Mouse (Mus musculus) adrenal gland, adult 18-20 months (tissue): Measurements from ENCODE around the gene Batf. TPM values are rescaled to one million over a fixed set of nuclear protein-coding genes. Genes with fewer than 3 reads are reported as not detected.

Source experiments
- DNase-seq, 2 experiments: peaks; one replicate each; pipeline ENCODE4 v3.0.0; 2021 to 2022; ENCODE audit warnings: low spot score in 2 of 2
- total RNA-seq, 2 experiments: library from RNA; stranded (reverse); gene quantifications; 1 replicate in 1 of 2; 2 replicates in 1 of 2; pipeline ENCODE4 v1.2.3; 2021

The Batf gene
- total RNA-seq, 2 experiments from 2014 or later, result 0.99 to 1.5 TPM

GRCm38 (mm10) chr12:85725306-85725705 is 38.8 kb downstream of the Batf start:
- no peak for DNase-seq

GRCm38 (mm10) chr12:85726729-85727397 is 40.4 kb downstream of the Batf start:
- peak in 1 of 2 experiments; percentile 9 for DNase-seq

DNA sequence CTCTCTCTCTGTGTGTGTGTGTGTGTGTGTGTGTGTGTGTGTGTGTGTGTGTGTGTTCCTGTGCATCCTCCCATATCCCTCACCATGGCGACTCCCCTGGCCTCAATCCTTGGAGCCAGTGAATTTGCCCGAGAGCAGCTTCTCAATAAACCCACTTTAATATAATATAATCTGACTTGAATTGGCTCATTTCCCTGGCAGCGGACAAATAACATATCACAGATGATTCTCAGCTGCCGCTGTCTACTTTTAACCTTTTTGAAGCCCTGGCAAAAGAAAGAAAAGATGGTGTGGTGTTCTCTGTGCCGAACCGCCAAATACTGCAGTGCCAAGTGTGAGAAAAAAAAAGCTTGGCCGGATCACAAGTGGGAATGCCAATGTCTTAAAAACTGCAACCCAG is 41.7 kb downstream of the Batf start:
- DNase-seq, result peak in 1 of 2 experiments; percentile 3

DNA sequence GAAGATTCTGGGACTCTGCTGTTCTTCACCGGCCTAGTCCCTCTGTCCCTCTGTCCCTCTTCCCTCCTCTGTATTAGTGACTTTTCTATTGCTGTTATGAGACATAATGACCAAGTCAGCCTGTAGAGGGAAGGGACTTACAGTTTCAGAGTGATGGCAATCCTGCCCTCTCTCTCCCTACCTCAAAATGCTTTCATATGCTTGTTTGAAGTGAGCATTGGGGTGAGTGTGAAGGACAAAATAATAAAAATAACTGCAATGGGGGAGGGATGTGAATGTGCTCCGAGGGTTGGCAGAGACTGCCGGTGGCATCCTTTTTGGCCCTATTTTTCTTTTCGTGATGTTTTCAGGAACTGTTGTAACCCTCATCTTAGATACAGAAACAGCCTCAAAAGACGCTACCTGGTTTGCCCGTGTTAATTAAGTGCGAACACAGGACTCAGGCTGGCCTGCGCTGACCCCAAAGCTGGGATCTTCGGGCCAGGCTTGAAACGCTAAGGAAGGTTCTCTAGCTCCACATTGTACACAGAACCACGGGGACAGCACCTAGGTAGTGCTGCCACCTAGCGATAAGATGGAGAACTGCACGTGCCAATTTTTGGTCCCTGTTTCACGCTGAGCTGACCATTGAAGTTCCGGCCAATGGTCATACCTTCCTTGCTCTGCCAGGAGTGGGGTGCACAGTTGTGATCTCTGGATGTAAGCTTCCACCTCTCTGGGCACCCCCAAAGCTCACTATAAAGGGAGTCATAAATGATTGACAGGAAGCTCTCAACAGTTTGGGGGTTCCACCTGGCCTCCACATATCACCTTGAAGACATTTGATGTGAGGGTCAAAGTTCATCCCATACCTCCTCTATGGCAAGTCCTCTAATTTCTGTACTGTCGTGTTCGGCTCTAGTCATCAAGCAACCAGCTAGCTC is 42.8 kb downstream of the Batf start:
- peak; percentile 71 for DNase-seq

DNA sequence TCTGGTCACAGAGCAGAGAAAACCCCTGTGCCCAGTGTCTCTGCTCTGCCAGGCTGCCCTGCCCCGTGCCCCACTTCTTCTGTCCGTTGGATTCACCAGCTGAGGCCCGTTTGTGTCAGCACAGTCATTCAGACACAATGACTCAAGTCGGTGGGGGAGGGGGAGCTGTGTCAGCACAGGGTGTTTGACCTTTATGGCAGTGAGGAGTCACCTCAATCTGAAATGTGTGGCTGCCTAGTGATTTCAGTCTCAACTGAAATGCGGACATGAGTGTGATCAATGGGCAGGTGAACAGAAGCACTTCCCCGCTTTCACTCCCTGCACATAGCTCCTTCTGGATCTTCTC is 43.4 kb downstream of the Batf start:
- DNase-seq, result peak; percentile 66 to 77

DNA sequence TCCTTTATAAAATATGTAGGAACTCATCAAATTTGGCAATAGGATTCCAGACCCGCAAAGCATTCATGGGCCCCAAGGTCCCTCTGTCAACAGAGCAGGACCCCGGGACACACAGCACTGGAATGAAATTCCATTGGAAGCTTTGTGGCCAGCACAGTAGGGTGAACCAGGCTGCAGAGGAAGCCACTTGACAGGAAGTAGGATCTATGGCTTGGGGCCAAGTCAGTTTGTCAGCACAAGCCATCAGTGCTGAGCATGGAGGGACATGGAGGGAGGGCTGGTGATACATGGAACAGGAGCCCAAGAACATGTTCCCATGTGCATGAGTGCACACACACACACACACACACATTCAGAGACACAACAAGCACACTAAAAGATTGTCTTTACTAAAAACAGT is 49.7 kb downstream of the Batf start:
- DNase-seq, result no peak

GRCm38 (mm10) chr12:85736960-85737359 is 50.5 kb downstream of the Batf start:
- no peak for DNase-seq

- DNase-seq, result peak; percentile 69 to 72
These were observed 59.6 kb downstream of the Batf start, which contains the start of gene Flvcr2 for GRCm38 (mm10) chr12:85745827-85746695. Gene Flvcr2, plus strand, starts transcription at chr12:85746539.

DNA sequence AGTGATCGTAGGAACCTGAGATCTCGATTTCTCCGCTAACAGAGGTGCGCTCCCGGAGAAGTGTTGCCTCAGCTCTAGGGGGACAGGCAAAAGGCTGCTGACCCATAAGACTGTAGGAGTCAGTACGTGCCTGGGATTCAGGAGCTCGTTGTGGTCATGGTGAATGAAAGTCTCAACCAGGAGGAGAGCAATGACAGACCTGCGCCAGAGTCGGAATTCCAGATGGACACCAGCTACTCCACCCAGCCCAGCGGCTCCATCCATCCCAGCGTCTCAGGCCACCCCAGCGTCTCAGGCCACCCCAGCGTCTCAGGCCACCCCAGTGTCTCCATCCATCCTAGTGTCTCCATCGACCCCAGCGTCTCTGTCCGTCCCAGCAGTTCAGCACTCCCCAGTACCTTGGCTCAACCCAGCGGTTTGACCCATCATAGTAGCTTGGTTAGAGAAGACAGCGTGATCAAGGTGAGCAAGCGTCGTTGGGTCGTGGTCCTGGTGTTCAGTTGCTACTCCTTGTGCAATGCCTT is 60.3 kb downstream of the Batf start:
- DNase-seq, result peak in 1 of 2 experiments; percentile 29

GRCm38 (mm10) chr12:85747343-85747742 is 60.9 kb downstream of the Batf start:
- DNase-seq, result no peak

- no peak for DNase-seq
These were observed 63.4 kb downstream of the Batf start for GRCm38 (mm10) chr12:85749861-85750260.

- no peak for DNase-seq
These were observed 65.6 kb downstream of the Batf start for GRCm38 (mm10) chr12:85752116-85752515.

GRCm38 (mm10) chr12:85753223-85753622 is 66.8 kb downstream of the Batf start:
- DNase-seq, result no peak

- no peak for DNase-seq
These were observed 68.3 kb downstream of the Batf start for GRCm38 (mm10) chr12:85754611-85755265.

- DNase-seq, result no peak
These were observed 70.0 kb downstream of the Batf start for GRCm38 (mm10) chr12:85756455-85756854.

GRCm38 (mm10) chr12:85757074-85757473 is 70.6 kb downstream of the Batf start:
- DNase-seq, result no peak
